Mouse (Mus musculus) erythroblast, embryonic 14.5 days (primary cell): ENCODE data around the gene Ntrk3.

Source experiments
- GATA1 ChIP-seq: IDR thresholded peaks from 2 replicates; pipeline ENCODE4 v1.6.1; 2012; ENCODE audit warnings: low read length, inconsistent platforms, mixed read lengths
- TAL1 ChIP-seq: IDR thresholded peaks from 3 replicates; pipeline ENCODE4 v1.6.1; 2012; ENCODE audit warnings: low read length, inconsistent platforms, mixed read lengths

DNA sequence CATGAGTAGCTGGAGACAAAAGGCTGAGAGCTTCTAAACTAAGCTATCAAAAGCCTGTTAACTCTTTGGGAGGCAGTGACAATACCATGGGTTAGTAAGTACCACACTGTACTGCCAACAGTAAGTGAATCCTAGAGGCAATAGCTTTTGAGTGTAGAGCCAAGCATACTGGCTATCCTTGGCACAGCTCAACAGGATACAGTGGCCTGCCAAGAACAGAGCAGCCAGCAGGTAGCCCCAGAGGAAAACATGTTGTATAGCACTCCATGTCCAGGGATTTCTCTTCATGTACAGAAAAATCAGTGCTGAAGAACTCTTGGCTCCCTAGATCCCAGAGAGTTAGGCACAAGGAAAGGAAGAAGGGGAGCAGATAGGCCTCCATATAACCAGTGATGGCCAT, 296.1 kb downstream of the Ntrk3 start:
- TF ChIP-seq GATA1: no peak
- no peak for TF ChIP-seq TAL1
